Comparison of ENCODE assay signal across 9 mouse cellular contexts in the genomic region with DNA sequence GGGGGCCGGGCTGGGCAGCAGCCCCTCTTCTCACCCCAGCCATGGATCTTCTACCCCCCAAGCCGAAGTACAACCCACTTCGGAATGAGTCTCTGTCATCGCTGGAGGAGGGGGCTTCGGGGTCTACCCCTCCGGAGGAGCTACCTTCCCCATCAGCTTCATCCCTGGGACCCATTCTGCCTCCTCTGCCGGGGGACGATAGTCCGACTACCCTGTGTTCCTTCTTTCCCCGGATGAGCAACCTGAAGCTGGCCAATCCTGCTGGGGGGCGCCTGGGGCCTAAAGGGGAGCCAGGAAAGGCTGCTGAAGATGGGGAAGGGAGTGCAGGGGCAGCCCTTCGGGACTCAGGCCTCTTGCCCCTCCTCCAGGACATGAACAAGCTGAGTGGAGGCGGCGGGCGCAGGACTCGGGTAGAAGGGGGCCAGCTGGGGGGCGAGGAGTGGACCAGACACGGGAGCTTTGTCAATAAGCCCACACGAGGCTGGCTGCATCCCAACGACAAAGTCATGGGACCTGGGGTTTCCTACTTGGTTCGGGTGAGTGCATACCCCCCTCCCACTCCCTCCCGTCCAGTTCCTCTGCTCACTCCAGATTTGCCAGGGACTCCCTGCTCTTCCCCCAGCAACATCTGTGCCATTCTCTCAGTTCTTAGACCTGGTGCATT. TPM values are rescaled to one million over a fixed set of nuclear protein-coding genes. Genes with fewer than 3 reads are reported as not detected.
DNase-seq lines count a peak whose midpoint lies in the region; ATAC-seq and TF ChIP-seq lines count a peak whose summit lies in the region.
"Had no signal": no experiment of that assay in that cellular context is flagged by ENCODE, and none has a peak within 500 bp of the region (broad histone marks: within the 10 kb centered on the region; RNA-seq: fewer than 3 reads in every experiment).

No protein-coding gene starts in this region.

- no peaks in the 10 kb centered on the region for H3K9me3 ChIP-seq in heart, postnatal 0 days (replicated peaks; ENCODE audit: control insufficient read depth, low read length)
- H3K9me3 ChIP-seq in liver, embryonic 11.5 days (ENCODE audit: control insufficient read depth, low read length) = no peaks in the 10 kb centered on the region
- H3K9me3 ChIP-seq in neural tube, embryonic 15.5 days (replicated peaks) = no peaks in the 10 kb centered on the region

- H3K4me2 ChIP-seq in heart, postnatal 0 days (ENCODE audit: low read depth, low read length) = peak overlapping the region; percentile 85
- peak overlapping the region; percentile 98 for H3K4me2 ChIP-seq in liver, embryonic 11.5 days
- H3K4me2 ChIP-seq in neural tube, embryonic 15.5 days = peak overlapping the region; percentile 62

- peak overlapping the region; percentile 61 for H3K9ac ChIP-seq in heart, postnatal 0 days (replicated peaks; ENCODE audit: low read depth, low read length)
- peak overlapping the region; percentile 78 for H3K9ac ChIP-seq in liver, embryonic 11.5 days (ENCODE audit: low read depth, low read length)
- H3K9ac ChIP-seq in neural tube, embryonic 15.5 days (replicated peaks) = peak overlapping the region; percentile 36

- ATAC-seq in heart, postnatal 0 days (ENCODE audit: insufficient read depth, low read depth) = no peak
- no peak for ATAC-seq in liver, embryonic 11.5 days (replicated peaks; ENCODE audit: low FRiP score)
- ATAC-seq in neural tube, embryonic 15.5 days (ENCODE audit: low FRiP score) = no peak

- no peak for TF ChIP-seq CTCF in bone marrow macrophage, adult 2 months (IDR thresholded peaks at IDR 0.05; ENCODE audit: low read depth, low read length)
- TF ChIP-seq CTCF in heart, postnatal 0 days (IDR thresholded peaks at IDR 0.05; ENCODE audit: low read depth) = no peak

- WGBS in heart, postnatal 0 days = 16% methylated on average over 22 of the region's 22 CpGs
- 14% methylated on average over 22 of the region's 22 CpGs for WGBS in liver, embryonic 11.5 days
- 10% methylated on average over 22 of the region's 22 CpGs for WGBS in neural tube, embryonic 15.5 days

- peaks cover 34% of the 10 kb centered on the region for H3K4me1 ChIP-seq in bone marrow macrophage, adult 2 months (ENCODE audit: control insufficient read depth, insufficient read depth, low read length)
- peaks cover 12% of the 10 kb centered on the region; the same call in 1 of the 2 replicates for H3K4me1 ChIP-seq in heart, postnatal 0 days (ENCODE audit: control insufficient read depth, insufficient read depth)
- peaks cover 55% of the 10 kb centered on the region for H3K4me1 ChIP-seq in liver, embryonic 11.5 days (replicated peaks; ENCODE audit: control insufficient read depth, insufficient read depth, low read length)
- H3K4me1 ChIP-seq in neural tube, embryonic 15.5 days = peaks cover 46% of the 10 kb centered on the region

- no peak for TF ChIP-seq POLR2A in bone marrow macrophage, adult 2 months (IDR thresholded peaks at IDR 0.05; ENCODE audit: borderline replicate concordance, low read depth, low read length)

- peak overlapping the region; percentile 52 for H3K4me3 ChIP-seq in bone marrow macrophage, adult 2 months (ENCODE audit: insufficient read depth, low read length)
- H3K4me3 ChIP-seq in heart, postnatal 0 days (ENCODE audit: low read depth, low read length) = peak overlapping the region; percentile 47
- H3K4me3 ChIP-seq in liver, embryonic 11.5 days (ENCODE audit: low read depth, low read length) = peak overlapping the region; percentile 64
- peak overlapping the region; percentile 37 for H3K4me3 ChIP-seq in neural tube, embryonic 15.5 days (replicated peaks)

- peaks cover 32% of the 10 kb centered on the region for H3K36me3 ChIP-seq in heart, postnatal 0 days (replicated peaks; ENCODE audit: control insufficient read depth, insufficient read depth, low read length)
- H3K36me3 ChIP-seq in liver, embryonic 11.5 days (ENCODE audit: control insufficient read depth, insufficient read depth, low read length) = peaks cover 3% of the 10 kb centered on the region
- no peaks in the 10 kb centered on the region for H3K36me3 ChIP-seq in neural tube, embryonic 15.5 days

- peak overlapping the region; percentile 61 for H3K27ac ChIP-seq in bone marrow macrophage, adult 2 months (ENCODE audit: insufficient read depth, low read depth, low read length)
- peak overlapping the region; percentile 56 for H3K27ac ChIP-seq in heart, postnatal 0 days (ENCODE audit: low read depth)
- peak overlapping the region; percentile 91 for H3K27ac ChIP-seq in liver, embryonic 11.5 days (ENCODE audit: low read depth, low read length)
- peak overlapping the region; percentile 74; the same call in 1 of the 2 replicates for H3K27ac ChIP-seq in neural tube, embryonic 15.5 days (replicated peaks)

- DNase-seq in gastrocnemius, postnatal 10 days = peak; percentile 43
- DNase-seq in gastrocnemius, adult 18-20 months (ENCODE audit: low spot score) = no peak
- no peak for DNase-seq in heart, postnatal 0 days (ENCODE audit: low spot score)
- DNase-seq in liver, embryonic 11.5 days (ENCODE audit: low spot score) = no peak
- no peak for DNase-seq in B cell, adult 2 months
- no peak for DNase-seq in T-cell, adult 2 months (ENCODE audit: low spot score)

- H3K27me3 ChIP-seq in heart, postnatal 0 days (ENCODE audit: control insufficient read depth, insufficient read depth, low read length) = no peaks in the 10 kb centered on the region
- no peaks in the 10 kb centered on the region for H3K27me3 ChIP-seq in liver, embryonic 11.5 days (replicated peaks; ENCODE audit: control insufficient read depth, insufficient read depth, low read length)
- no peaks in the 10 kb centered on the region for H3K27me3 ChIP-seq in neural tube, embryonic 15.5 days (replicated peaks)
- H3K27me3 ChIP-seq: Patski had no signal

- TF ChIP-seq EP300 in heart, postnatal 0 days (IDR thresholded peaks at IDR 0.05; ENCODE audit: low read depth) = no peak

RNA-seq across cellular contexts. Expression of a gene that starts 3.7 kb away (rescaled TPM):
- total RNA-seq in gastrocnemius, postnatal 10 days (2021) = 10 to 100 TPM; 50.0 to 57.8 TPM
- 10 to 100 TPM; 14.7 to 19.1 TPM for total RNA-seq in gastrocnemius, adult 18-20 months (2021)
- polyA plus RNA-seq in bone marrow macrophage, adult 2 months (2012; ENCODE audit: insufficient read depth, insufficient read length, missing spikeins) = 56.0 and 56.8 TPM in 2 replicates
- 82.1 and 125 TPM in 2 replicates for total RNA-seq in heart, postnatal 0 days (2014; rRNA removed; ENCODE audit: low replicate concordance)
- 35.0 and 35.8 TPM in 2 replicates for polyA plus RNA-seq in heart, postnatal 0 days (2015; fragmentation: Nextera tagmentation; extraction: Ambion mirVana)
- polyA plus RNA-seq in liver, embryonic 11.5 days (2014; fragmentation: Nextera tagmentation; extraction: Ambion mirVana) = 72.8 and 75.6 TPM in 2 replicates
- polyA plus RNA-seq in neural tube, embryonic 15.5 days (2015; fragmentation: Nextera tagmentation; extraction: Ambion mirVana) = 22.0 and 35.3 TPM in 2 replicates

RNA-seq across cellular contexts. Expression of a gene that starts 3.8 kb away (rescaled TPM):
- 10 to 100 TPM; 19.7 to 22.3 TPM for total RNA-seq in gastrocnemius, postnatal 10 days (2021)
- 1 to 10 TPM; 2.2 to 2.7 TPM for total RNA-seq in gastrocnemius, adult 18-20 months (2021)
- polyA plus RNA-seq in bone marrow macrophage, adult 2 months (2012; ENCODE audit: insufficient read depth, insufficient read length, missing spikeins) = 46.6 and 55.2 TPM in 2 replicates
- 83.7 and 100 TPM in 2 replicates for total RNA-seq in heart, postnatal 0 days (2014; rRNA removed; ENCODE audit: low replicate concordance)
- polyA plus RNA-seq in heart, postnatal 0 days (2015; fragmentation: Nextera tagmentation; extraction: Ambion mirVana) = 127 and 129 TPM in 2 replicates
- polyA plus RNA-seq in liver, embryonic 11.5 days (2014; fragmentation: Nextera tagmentation; extraction: Ambion mirVana) = 498 and 502 TPM in 2 replicates
- polyA plus RNA-seq in neural tube, embryonic 15.5 days (2015; fragmentation: Nextera tagmentation; extraction: Ambion mirVana) = 79.3 and 153 TPM in 2 replicates

RNA-seq across cellular contexts. Expression of a gene that starts 8.1 kb away (rescaled TPM):
- 10 to 100 TPM; 15.9 to 22.2 TPM for total RNA-seq in gastrocnemius, postnatal 10 days (2021)
- total RNA-seq in gastrocnemius, adult 18-20 months (2021) = 10 to 100 TPM in 1 of 2 experiments, 1 to 10 TPM in 1; 7.8 to 11.6 TPM
- polyA plus RNA-seq in bone marrow macrophage, adult 2 months (2012; ENCODE audit: insufficient read depth, insufficient read length, missing spikeins) = 25.3 and 28.0 TPM in 2 replicates
- total RNA-seq in heart, postnatal 0 days (2014; rRNA removed; ENCODE audit: low replicate concordance) = 24.1 and 49.8 TPM in 2 replicates
- polyA plus RNA-seq in heart, postnatal 0 days (2015; fragmentation: Nextera tagmentation; extraction: Ambion mirVana) = 9.6 and 10.4 TPM in 2 replicates
- polyA plus RNA-seq in liver, embryonic 11.5 days (2014; fragmentation: Nextera tagmentation; extraction: Ambion mirVana) = 35.5 and 37.7 TPM in 2 replicates
- polyA plus RNA-seq in neural tube, embryonic 15.5 days (2015; fragmentation: Nextera tagmentation; extraction: Ambion mirVana) = 38.8 and 41.1 TPM in 2 replicates

RNA-seq across cellular contexts. Expression of a gene that starts 10.3 kb away (rescaled TPM):
- total RNA-seq in gastrocnemius, postnatal 10 days (2021) = 10 to 100 TPM; 25.8 to 29.5 TPM
- 10 to 100 TPM; 45.2 to 51.6 TPM for total RNA-seq in gastrocnemius, adult 18-20 months (2021)
- polyA plus RNA-seq in bone marrow macrophage, adult 2 months (2012; ENCODE audit: insufficient read depth, insufficient read length, missing spikeins) = 17.7 and 20.5 TPM in 2 replicates
- total RNA-seq in heart, postnatal 0 days (2014; rRNA removed; ENCODE audit: low replicate concordance) = 50.9 and 79.3 TPM in 2 replicates
- polyA plus RNA-seq in heart, postnatal 0 days (2015; fragmentation: Nextera tagmentation; extraction: Ambion mirVana) = 46.6 and 50.8 TPM in 2 replicates
- 34.3 and 37.8 TPM in 2 replicates for polyA plus RNA-seq in liver, embryonic 11.5 days (2014; fragmentation: Nextera tagmentation; extraction: Ambion mirVana)
- polyA plus RNA-seq in neural tube, embryonic 15.5 days (2015; fragmentation: Nextera tagmentation; extraction: Ambion mirVana) = 32.7 and 33.1 TPM in 2 replicates

RNA-seq across cellular contexts. Expression of a gene that starts 14.6 kb away (rescaled TPM):
- total RNA-seq in gastrocnemius, postnatal 10 days (2021) = 100 to 1,000 TPM; 155 to 167 TPM
- total RNA-seq in gastrocnemius, adult 18-20 months (2021) = 100 to 1,000 TPM; 226 to 236 TPM
- polyA plus RNA-seq in bone marrow macrophage, adult 2 months (2012; ENCODE audit: insufficient read depth, insufficient read length, missing spikeins) = 14.1 and 17.3 TPM in 2 replicates
- total RNA-seq in heart, postnatal 0 days (2014; rRNA removed; ENCODE audit: low replicate concordance) = 73.2 and 81.0 TPM in 2 replicates
- polyA plus RNA-seq in heart, postnatal 0 days (2015; fragmentation: Nextera tagmentation; extraction: Ambion mirVana) = 75.7 and 84.4 TPM in 2 replicates
- 8.3 and 8.7 TPM in 2 replicates for polyA plus RNA-seq in liver, embryonic 11.5 days (2014; fragmentation: Nextera tagmentation; extraction: Ambion mirVana)
- polyA plus RNA-seq in neural tube, embryonic 15.5 days (2015; fragmentation: Nextera tagmentation; extraction: Ambion mirVana) = 16.1 and 23.2 TPM in 2 replicates
